Mouse (Mus musculus) heart, postnatal 10 days (tissue): Measurements from ENCODE around the gene Hecw2. TPM values are rescaled to one million over a fixed set of nuclear protein-coding genes. Genes with fewer than 3 reads are reported as not detected.

ENCODE experiments used
- DNase-seq, 2 experiments: peaks; one replicate each; pipeline ENCODE4 v3.0.0; 2021
- intact Hi-C: fragments of 180-260 bp; cut with DNase I; formaldehyde crosslinking; loops from one replicate; pipeline ENCODE4 v1.15.1; 2025
- total RNA-seq, 2 experiments: library from RNA; stranded (reverse); gene quantifications; 2 replicates each; pipeline ENCODE4 v1.2.3; 2021

Gene Hecw2
- total RNA-seq, 2 experiments from 2014 or later, result 12.2 to 19.4 TPM

GRCm38 (mm10) chr1:53910251-53910650, 284.7 kb downstream of the Hecw2 start:
- intact Hi-C loops, result loop anchor here (5.0 kb wide), 1 partner anchor 67 kb away; no protein-coding TSS in a partner anchor

DNA sequence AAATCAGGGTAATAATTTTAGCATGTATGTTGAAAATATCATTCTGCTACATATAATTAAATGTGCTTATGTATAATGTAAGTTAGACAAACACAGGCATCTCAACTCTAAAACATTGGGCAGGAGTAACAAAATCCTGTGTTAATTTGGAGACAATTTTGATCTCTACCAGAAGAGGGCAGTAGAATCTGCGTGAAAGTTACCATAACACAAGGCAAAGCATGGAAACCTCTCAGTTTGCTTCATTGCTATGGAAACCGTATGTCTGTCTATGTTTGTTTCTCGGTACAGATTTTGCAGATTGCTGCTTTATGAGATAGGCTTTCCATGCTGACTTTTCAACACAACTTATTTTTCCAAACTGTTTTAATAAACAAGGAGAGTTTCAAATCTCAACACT, 285.9 kb downstream of the Hecw2 start:
- intact Hi-C loops, result loop anchor here (1.0 to 5.0 kb wide), 4 partner anchors 130 to 472 kb away; no protein-coding TSS in a partner anchor
- DNase-seq, result peak; percentile 19 to 48

More at GRCm38 (mm10) chr1:53910251-53910650, 284.7 kb downstream of the Hecw2 start:
- DNase-seq, result no peak

- DNase-seq, result no peak
- intact Hi-C loops, result loop anchor here (5.0 kb wide), 1 partner anchor 286 kb away; no protein-coding TSS in a partner anchor
These were observed 288.8 kb downstream of the Hecw2 start for GRCm38 (mm10) chr1:53906175-53906574.

- intact Hi-C loops, result no loop called here
- no peak for DNase-seq
These were observed 294.6 kb downstream of the Hecw2 start for GRCm38 (mm10) chr1:53900416-53900815.

DNA sequence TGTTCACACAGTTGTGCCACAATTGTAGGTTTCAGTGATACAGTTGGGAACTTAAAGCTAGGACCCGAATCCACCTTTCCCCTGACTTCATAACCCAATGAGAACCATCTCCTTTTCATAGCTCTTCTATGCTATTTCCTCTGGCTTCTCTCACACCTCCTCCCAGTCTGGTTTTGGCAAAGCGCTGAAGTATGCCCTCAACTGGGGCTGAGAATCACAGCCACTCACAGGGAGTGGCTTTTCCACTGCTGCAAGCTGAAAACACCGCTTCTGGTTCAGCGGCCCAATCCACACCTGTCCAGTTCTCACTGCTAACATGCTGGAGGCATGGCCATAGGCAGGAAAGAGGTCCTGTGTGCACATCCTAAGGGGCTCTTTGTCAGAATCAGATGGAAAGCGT, 300.7 kb downstream of the Hecw2 start:
- no peak for DNase-seq
- intact Hi-C loops, result no loop called here

DNA sequence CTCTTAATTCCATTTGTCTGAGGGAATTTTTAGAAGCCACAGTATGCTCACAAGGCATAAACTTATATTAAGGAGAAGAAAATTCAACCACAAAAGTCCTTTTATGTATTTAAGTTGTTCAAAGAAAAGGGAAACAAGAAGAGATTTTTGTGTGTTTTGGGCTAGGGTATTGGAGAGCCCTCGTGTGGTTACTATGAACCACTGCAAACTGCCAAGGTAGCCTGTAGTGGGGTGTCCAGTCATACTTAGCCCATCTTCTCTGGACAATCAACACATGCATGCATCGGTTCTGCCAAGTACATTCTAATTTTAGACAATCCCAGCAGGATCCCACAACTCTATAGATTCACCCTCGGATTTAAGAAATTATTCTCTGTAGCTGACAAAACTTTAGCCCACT, 304.6 kb downstream of the Hecw2 start:
- intact Hi-C loops, result loop anchor here (1.0 kb wide), 1 partner anchor 175 kb away; no protein-coding TSS in a partner anchor
- peak; percentile 11 to 27 for DNase-seq

- intact Hi-C loops, result loop anchor here (1.0 to 10.0 kb wide), 2 partner anchors 105 to 175 kb away; partner anchors contain the start of gene Stk17b
- no peak for DNase-seq
These were observed 305.2 kb downstream of the Hecw2 start for GRCm38 (mm10) chr1:53889806-53890205.

GRCm38 (mm10) chr1:53882480-53882879, 312.5 kb downstream of the Hecw2 start:
- intact Hi-C loops, result loop anchor here (10.0 kb wide), 1 partner anchor 98 kb away; the partner anchor contains the start of gene Stk17b
- DNase-seq, result no peak

- intact Hi-C loops, result no loop called here
These were observed 319.0 kb downstream of the Hecw2 start for GRCm38 (mm10) chr1:53875919-53876318.

GRCm38 (mm10) chr1:53867316-53867715, 327.7 kb downstream of the Hecw2 start:
- DNase-seq, result no peak
- intact Hi-C loops, result no loop called here

More at GRCm38 (mm10) chr1:53875919-53876318, 319.0 kb downstream of the Hecw2 start:
- peak in 1 of 2 experiments; percentile 13 for DNase-seq

GRCm38 (mm10) chr1:53866374-53866902, 328.5 kb downstream of the Hecw2 start:
- DNase-seq, result no peak
- intact Hi-C loops, result no loop called here

DNA sequence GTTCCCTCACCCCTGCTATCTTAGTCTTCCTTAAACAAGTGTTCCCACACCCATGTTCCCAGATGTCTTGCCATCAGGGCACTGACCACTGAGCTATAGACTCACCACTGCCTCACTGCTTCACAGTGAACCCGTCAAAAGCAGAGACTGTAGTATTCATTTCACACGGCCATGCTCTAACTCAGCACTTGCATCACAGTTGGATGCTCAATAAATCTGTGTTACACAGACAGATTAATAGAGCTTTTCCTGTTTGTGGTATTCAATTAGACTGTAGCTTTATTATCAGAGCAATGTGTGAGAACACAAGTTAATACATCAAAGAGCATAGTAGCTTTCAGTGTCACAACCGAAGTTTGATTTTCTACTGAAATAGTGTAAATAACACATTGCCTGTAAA, 330.9 kb downstream of the Hecw2 start:
- no peak for DNase-seq
- intact Hi-C loops, result no loop called here

- DNase-seq, result no peak
- intact Hi-C loops, result no loop called here
These were observed 334.4 kb downstream of the Hecw2 start for GRCm38 (mm10) chr1:53860611-53861010.

GRCm38 (mm10) chr1:53859175-53859574, 335.8 kb downstream of the Hecw2 start:
- no peak for DNase-seq
- intact Hi-C loops, result no loop called here

DNA sequence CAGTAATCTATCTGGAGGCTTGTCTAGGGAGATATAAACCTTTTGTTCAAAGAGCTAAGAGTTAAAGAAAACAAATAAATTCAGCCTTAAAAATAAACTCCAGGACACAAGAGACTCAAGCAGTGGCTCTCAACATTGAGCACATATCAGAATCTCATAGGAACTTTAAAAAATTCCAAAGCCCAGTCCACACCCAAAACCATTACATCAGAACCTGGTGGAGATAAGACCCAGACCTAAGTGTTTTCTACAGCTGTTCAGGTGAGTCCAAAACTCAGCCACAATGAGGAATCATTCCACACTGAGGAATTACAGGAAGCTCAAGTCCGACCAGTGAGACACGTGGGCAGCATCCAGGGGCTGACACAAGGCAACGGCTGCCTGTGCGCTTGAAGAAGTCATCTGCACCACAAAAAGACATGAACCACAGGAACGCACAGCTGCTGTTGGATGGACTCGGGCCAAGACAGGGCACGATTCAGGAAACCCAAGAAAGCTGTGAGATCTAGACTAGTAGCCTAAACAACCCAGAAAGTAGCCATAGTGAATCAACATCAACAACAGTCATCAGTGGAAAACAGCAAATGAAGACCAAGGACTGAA, 338.4 kb downstream of the Hecw2 start:
- intact Hi-C loops, result no loop called here
- no peak for DNase-seq

GRCm38 (mm10) chr1:53855732-53856131, 339.2 kb downstream of the Hecw2 start:
- no peak for DNase-seq

DNA sequence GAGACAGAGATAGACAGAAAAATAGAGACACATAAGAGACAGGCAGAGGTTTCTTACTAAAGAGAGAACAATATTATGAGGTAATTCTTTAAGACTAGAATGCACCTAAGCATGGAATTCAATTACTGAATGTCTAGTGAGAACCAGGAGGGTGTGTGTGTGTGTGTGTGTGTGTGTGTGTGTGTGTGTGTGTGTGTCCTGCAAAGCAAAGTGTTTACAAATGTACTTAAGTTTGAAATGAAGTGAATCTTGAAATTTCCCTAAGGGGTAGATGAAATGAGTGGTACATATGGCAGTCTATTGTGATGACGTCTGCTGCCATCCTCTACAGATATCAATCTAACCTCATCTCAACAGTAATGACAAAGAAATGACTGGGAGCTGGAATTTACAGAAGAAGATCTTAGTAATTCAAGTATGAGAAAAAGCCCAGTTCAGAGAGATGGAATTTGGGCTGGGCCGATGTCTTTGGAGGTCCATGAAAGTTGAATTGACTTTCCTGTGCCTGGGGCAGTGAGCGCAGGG, 342.8 kb downstream of the Hecw2 start:
- intact Hi-C loops, result no loop called here
- no peak for DNase-seq

More at GRCm38 (mm10) chr1:53855732-53856131, 339.2 kb downstream of the Hecw2 start:
- intact Hi-C loops, result no loop called here

- intact Hi-C loops, result no loop called here
- DNase-seq, result peak; percentile 50 to 55
These were observed 343.6 kb downstream of the Hecw2 start for GRCm38 (mm10) chr1:53851334-53851733.

GRCm38 (mm10) chr1:53850891-53851290, 344.1 kb downstream of the Hecw2 start:
- intact Hi-C loops, result no loop called here
- peak; percentile 21 to 30 for DNase-seq

DNA sequence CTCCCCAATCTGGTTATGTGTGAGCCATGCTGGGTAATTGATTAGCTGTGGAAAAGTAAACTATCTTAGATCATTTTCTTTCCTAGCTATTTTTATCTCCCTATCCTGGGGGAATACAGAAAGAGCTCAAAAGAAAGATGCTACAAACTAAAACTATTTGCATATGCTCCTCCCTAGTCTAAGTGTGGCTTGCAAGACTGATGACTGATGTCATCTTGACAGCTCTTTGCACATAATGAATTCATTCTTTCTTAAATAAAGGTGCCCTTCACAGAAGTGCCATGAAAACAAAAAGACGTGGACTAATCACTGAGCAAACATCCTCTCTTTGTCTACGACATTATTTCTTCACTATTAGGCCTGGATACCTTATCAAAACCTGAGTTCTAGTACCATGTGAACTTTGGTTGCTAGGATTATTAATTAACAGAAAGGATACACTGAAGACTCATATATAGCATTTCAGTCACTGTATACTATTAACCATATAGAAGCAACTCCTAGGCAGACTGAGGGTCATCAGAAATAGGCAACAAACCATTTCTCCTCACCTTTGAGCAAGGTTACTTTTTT, 348.2 kb downstream of the Hecw2 start:
- DNase-seq, result no peak
- intact Hi-C loops, result no loop called here

DNA sequence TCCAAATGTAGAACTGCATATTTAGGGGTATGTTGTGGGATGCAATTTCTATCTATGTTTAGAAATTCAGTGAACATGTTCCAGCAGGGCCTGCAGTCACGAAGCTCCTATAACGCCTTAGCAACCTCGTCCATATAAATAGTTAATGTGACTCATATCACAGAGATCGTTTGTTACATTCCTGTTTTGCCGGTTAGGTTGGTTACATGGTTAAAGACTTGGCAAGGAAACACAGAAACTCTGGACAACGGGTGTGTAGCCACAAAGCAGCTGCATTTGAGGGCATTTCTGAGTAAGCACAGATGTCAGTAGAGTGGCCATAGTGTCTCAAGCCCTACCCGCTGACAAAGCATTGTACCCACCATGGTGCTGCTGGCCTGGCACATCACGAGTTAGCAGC, 349.1 kb downstream of the Hecw2 start:
- DNase-seq, result no peak
- intact Hi-C loops, result no loop called here
